8 mouse cellular contexts compared by ENCODE assay signal in genomic region chr11:116625081-116626000, GRCm38 (mm10). TPM values are rescaled to one million over a fixed set of nuclear protein-coding genes. Genes with fewer than 3 reads are reported as not detected.
DNase-seq lines count a peak whose midpoint lies in the region; ATAC-seq and TF ChIP-seq lines count a peak whose summit lies in the region.

No protein-coding gene starts in this region.

- no peaks in the 10 kb centered on the region for H3K9me3 ChIP-seq in forebrain, embryonic 14.5 days (replicated peaks; ENCODE audit: control insufficient read depth, low read length)
- no peaks in the 10 kb centered on the region for H3K9me3 ChIP-seq in forebrain, embryonic 13.5 days (replicated peaks)
- H3K9me3 ChIP-seq in liver, embryonic 15.5 days (replicated peaks): no peaks in the 10 kb centered on the region

- no peak overlapping the region for H3K9ac ChIP-seq in forebrain, embryonic 14.5 days (ENCODE audit: low read length)
- no peak overlapping the region for H3K9ac ChIP-seq in forebrain, embryonic 13.5 days
- H3K9ac ChIP-seq in liver, embryonic 15.5 days: peak overlapping the region; percentile 37; the same call in 1 of the 2 replicates

- intact Hi-C loops in left cerebral cortex, postnatal 10 days (cut with DNase I): loop anchor here (5.0 to 10.0 kb wide), 2 partner anchors 38 to 131 kb away; partner anchors contain the start of genes Aanat and Prpsap1

- peaks cover 20% of the 10 kb centered on the region; the same call in 1 of the 2 replicates for H3K27me3 ChIP-seq in forebrain, embryonic 14.5 days (replicated peaks; ENCODE audit: control insufficient read depth, insufficient read depth, low read length)
- peaks cover 33% of the 10 kb centered on the region for H3K27me3 ChIP-seq in forebrain, embryonic 13.5 days
- no peaks in the 10 kb centered on the region for H3K27me3 ChIP-seq in liver, embryonic 15.5 days

- 73% methylated on average over 17 of the region's 17 CpGs for WGBS in forebrain, embryonic 14.5 days
- 72% methylated on average over 17 of the region's 17 CpGs for WGBS in forebrain, embryonic 13.5 days
- 40% methylated on average over 17 of the region's 17 CpGs for WGBS in liver, embryonic 15.5 days (ENCODE audit: insufficient replicate concordance)

- TF ChIP-seq CTCF in cortical plate, adult 2 months (IDR thresholded peaks at IDR 0.05; ENCODE audit: extremely low read depth, insufficient read depth, low read length): peak; percentile 39; the same call in 1 of the 2 replicates

- no peak for ATAC-seq in forebrain, embryonic 14.5 days
- no peak for ATAC-seq in forebrain, embryonic 13.5 days
- ATAC-seq in liver, embryonic 15.5 days (ENCODE audit: insufficient read depth): 0 out of 2 replicates have a peak, but pooled peaks have one; percentile 1

- peak; percentile 30 for DNase-seq in forebrain, embryonic 14.5 days (ENCODE audit: low spot score)
- peak; percentile 50 for DNase-seq in right cerebral cortex, postnatal 14 days
- DNase-seq in right cerebral cortex, adult 18-20 months: no peak
- DNase-seq in spleen, postnatal 14 days (ENCODE audit: low spot score in 2 of 2): peak; percentile 56 to 71
- DNase-seq in left cerebral cortex, postnatal 10 days (ENCODE audit: extremely low spot score in 1 of 2, low spot score in 2 of 2): no peak

- no peaks in the 10 kb centered on the region for H3K36me3 ChIP-seq in forebrain, embryonic 14.5 days (ENCODE audit: control insufficient read depth, insufficient read depth, low read length)
- no peaks in the 10 kb centered on the region for H3K36me3 ChIP-seq in forebrain, embryonic 13.5 days (ENCODE audit: poor library complexity, severe bottlenecking)
- no peaks in the 10 kb centered on the region for H3K36me3 ChIP-seq in liver, embryonic 15.5 days (replicated peaks)

- H3K4me3 ChIP-seq in forebrain, embryonic 14.5 days (ENCODE audit: low read depth, low read length): no peak overlapping the region
- no peak overlapping the region for H3K4me3 ChIP-seq in forebrain, embryonic 13.5 days
- no peak overlapping the region for H3K4me3 ChIP-seq in cortical plate, adult 2 months (ENCODE audit: insufficient read depth, low read length)
- H3K4me3 ChIP-seq in liver, embryonic 15.5 days (replicated peaks): no peak overlapping the region

- no peak for TF ChIP-seq POLR2A in cortical plate, adult 2 months (IDR thresholded peaks at IDR 0.05; ENCODE audit: extremely low read depth, insufficient read depth, low read length)

- H3K4me1 ChIP-seq in forebrain, embryonic 14.5 days (ENCODE audit: control insufficient read depth, insufficient read depth, low read length): no peaks in the 10 kb centered on the region
- peaks cover 17% of the 10 kb centered on the region for H3K4me1 ChIP-seq in forebrain, embryonic 13.5 days
- H3K4me1 ChIP-seq in cortical plate, adult 2 months (ENCODE audit: control insufficient read depth, insufficient read depth, low read length): no peaks in the 10 kb centered on the region
- H3K4me1 ChIP-seq in liver, embryonic 15.5 days (replicated peaks): peaks cover 86% of the 10 kb centered on the region

- H3K27ac ChIP-seq in forebrain, embryonic 14.5 days (ENCODE audit: low read depth, low read length): no peak overlapping the region
- H3K27ac ChIP-seq in forebrain, embryonic 13.5 days: no peak overlapping the region
- no peak overlapping the region for H3K27ac ChIP-seq in cortical plate, adult 2 months (ENCODE audit: insufficient read depth, low read length)
- H3K27ac ChIP-seq in liver, embryonic 15.5 days (replicated peaks): peak overlapping the region; percentile 84

- no peak overlapping the region for H3K4me2 ChIP-seq in forebrain, embryonic 14.5 days (ENCODE audit: low read length)
- no peak overlapping the region for H3K4me2 ChIP-seq in forebrain, embryonic 13.5 days
- peak overlapping the region; percentile 93 for H3K4me2 ChIP-seq in liver, embryonic 15.5 days

RNA-seq across cellular contexts. Expression of gene Rhbdf2, which starts 1.5 kb away (rescaled TPM):
- polyA plus RNA-seq in forebrain, embryonic 14.5 days (2014; fragmentation: Nextera tagmentation; extraction: Ambion mirVana): 0.61 TPM in 2 replicates
- 0.87 and 0.98 TPM in 2 replicates for polyA plus RNA-seq in forebrain, embryonic 13.5 days (2015; fragmentation: Nextera tagmentation; extraction: Ambion mirVana)
- polyA plus RNA-seq in cortical plate, adult 2 months (2012; rRNA removed): 1.8 and 2.1 TPM in 2 replicates
- 7.2 and 7.5 TPM in 2 replicates for polyA plus RNA-seq in liver, embryonic 15.5 days (2015; fragmentation: Nextera tagmentation; extraction: Ambion mirVana)
- total RNA-seq in left cerebral cortex, postnatal 10 days (2021): 1 to 10 TPM in 1 of 2 experiments, under 1 TPM in 1; 0.95 to 1.1 TPM

RNA-seq across cellular contexts. Expression of gene Prcd, which starts 28.0 kb away (rescaled TPM):
- 1.4 and 1.7 TPM in 2 replicates for polyA plus RNA-seq in forebrain, embryonic 14.5 days (2014; fragmentation: Nextera tagmentation; extraction: Ambion mirVana)
- polyA plus RNA-seq in forebrain, embryonic 13.5 days (2015; fragmentation: Nextera tagmentation; extraction: Ambion mirVana): 0.79 and 0.80 TPM in 2 replicates
- polyA plus RNA-seq in cortical plate, adult 2 months (2012; rRNA removed): 8.2 and 8.4 TPM in 2 replicates
- 0.16 and 0.29 TPM in 2 replicates for polyA plus RNA-seq in liver, embryonic 15.5 days (2015; fragmentation: Nextera tagmentation; extraction: Ambion mirVana)
- total RNA-seq in left cerebral cortex, postnatal 10 days (2021): 1 to 10 TPM; 1.7 to 3.3 TPM

RNA-seq across cellular contexts. Expression of gene Cygb, which starts 28.8 kb away (rescaled TPM):
- 14.7 and 15.4 TPM in 2 replicates for polyA plus RNA-seq in forebrain, embryonic 14.5 days (2014; fragmentation: Nextera tagmentation; extraction: Ambion mirVana)
- polyA plus RNA-seq in forebrain, embryonic 13.5 days (2015; fragmentation: Nextera tagmentation; extraction: Ambion mirVana): 8.8 and 9.3 TPM in 2 replicates
- 49.6 and 49.8 TPM in 2 replicates for polyA plus RNA-seq in cortical plate, adult 2 months (2012; rRNA removed)
- 0.84 and 1.0 TPM in 2 replicates for polyA plus RNA-seq in liver, embryonic 15.5 days (2015; fragmentation: Nextera tagmentation; extraction: Ambion mirVana)
- total RNA-seq in left cerebral cortex, postnatal 10 days (2021): 10 to 100 TPM; 22.8 to 27.4 TPM

RNA-seq across cellular contexts. Expression of gene Aanat, which starts 39.1 kb away (rescaled TPM):
- 0.36 TPM in 1 of 2 replicates, not detected in the other for polyA plus RNA-seq in forebrain, embryonic 14.5 days (2014; fragmentation: Nextera tagmentation; extraction: Ambion mirVana)
- 0.25 and 0.39 TPM in 2 replicates for polyA plus RNA-seq in forebrain, embryonic 13.5 days (2015; fragmentation: Nextera tagmentation; extraction: Ambion mirVana)
- polyA plus RNA-seq in cortical plate, adult 2 months (2012; rRNA removed): 1.5 and 2.3 TPM in 2 replicates
- polyA plus RNA-seq in liver, embryonic 15.5 days (2015; fragmentation: Nextera tagmentation; extraction: Ambion mirVana): not detected in 2 replicates
- 1 to 10 TPM; 1.0 to 1.6 TPM for total RNA-seq in left cerebral cortex, postnatal 10 days (2021)

RNA-seq across cellular contexts. Expression of gene Ube2o, which starts 44.1 kb away (rescaled TPM):
- polyA plus RNA-seq in forebrain, embryonic 14.5 days (2014; fragmentation: Nextera tagmentation; extraction: Ambion mirVana): 16.7 and 20.7 TPM in 2 replicates
- polyA plus RNA-seq in forebrain, embryonic 13.5 days (2015; fragmentation: Nextera tagmentation; extraction: Ambion mirVana): 11.9 and 12.1 TPM in 2 replicates
- polyA plus RNA-seq in cortical plate, adult 2 months (2012; rRNA removed): 88.6 and 90.1 TPM in 2 replicates
- 38.1 and 51.7 TPM in 2 replicates for polyA plus RNA-seq in liver, embryonic 15.5 days (2015; fragmentation: Nextera tagmentation; extraction: Ambion mirVana)
- 100 to 1,000 TPM; 136 to 140 TPM for total RNA-seq in left cerebral cortex, postnatal 10 days (2021)

Comparison
In these comparisons a context has a peak if more than half of its experiments do, and no peak if none do; other contexts are left out.
1. DNase-seq: peak in forebrain, embryonic 14.5 days (single experiment), right cerebral cortex, postnatal 14 days (single experiment) and spleen, postnatal 14 days (2 of 2); none in right cerebral cortex, adult 18-20 months (single experiment) and left cerebral cortex, postnatal 10 days (0 of 2).